Mouse (Mus musculus) spleen, adult 2 months (tissue): Measurements from ENCODE around the gene Tmem150b.

Source experiments
- CTCF ChIP-seq: fragments of 200-500 bp; IDR thresholded peaks from 2 replicates; pipeline ENCODE4 v1.5.1; 2011; ENCODE audit warnings: mild to moderate bottlenecking, inconsistent platforms; ENCODE audit not compliant: insufficient read depth, insufficient read length, insufficient replicate concordance; ENCODE audit errors: extremely low read depth
- POLR2A ChIP-seq: fragments of 200-500 bp; IDR thresholded peaks from 2 replicates; pipeline ENCODE4 v1.6.1; 2011; ENCODE audit warnings: low read depth, low read length, inconsistent platforms

- no peak for TF ChIP-seq POLR2A
- TF ChIP-seq CTCF: no peak
Measured at GRCm38 (mm10) chr7:4657521-4658127, 67.4 kb downstream of the Tmem150b start.
